Mouse (Mus musculus): ENCODE data around the gene Akna. TPM values are rescaled to one million over a fixed set of nuclear protein-coding genes. Genes with fewer than 3 reads are reported as not detected.

The Akna gene
- polyA plus RNA-seq, 1 experiment from 2014 or later, result 8.3 TPM

GRCm38 (mm10) chr4:63409317-63409907, 6.3 kb upstream of the Akna start:
- 4% methylated on average over 18 of the region's 18 CpGs for WGBS
- Histone ChIP-seq H3K27ac (peak overlapping the region; percentile 48; the same call in 1 of the 2 replicates), H3K36me3 (no peaks in the 10 kb centered on the region), H3K4me2 (peak overlapping the region; percentile 97), H3K9me3 (replicated peaks) (no peaks in the 10 kb centered on the region), H3K4me3 (replicated peaks) (peak overlapping the region; percentile 53), H3K9ac (peak overlapping the region; percentile 34), H3K27me3 (peaks cover 5% of the 10 kb centered on the region; the same call in 1 of the 2 replicates), H3K4me1 (peaks cover 44% of the 10 kb centered on the region)
- no peak for ATAC-seq (replicated peaks; ENCODE audit: low FRiP score)

GRCm38 (mm10) chr4:63408649-63409048, 5.5 kb upstream of the Akna start:
- peak; percentile 41; the same call in 1 of the 2 replicates for ATAC-seq (replicated peaks; ENCODE audit: low FRiP score)
- Histone ChIP-seq H3K4me2 (peak overlapping the region; percentile 97), H3K27ac (no peak overlapping the region; the same call in 1 of the 2 replicates), H3K9me3 (replicated peaks) (no peaks in the 10 kb centered on the region), H3K9ac (no peak overlapping the region), H3K4me1 (peaks cover 52% of the 10 kb centered on the region), H3K27me3 (peaks cover 5% of the 10 kb centered on the region; the same call in 1 of the 2 replicates), H3K36me3 (no peaks in the 10 kb centered on the region), H3K4me3 (replicated peaks) (peak overlapping the region; percentile 53; the same call in 1 of the 2 replicates)
- 6% methylated on average over 8 of the region's 8 CpGs for WGBS

- ATAC-seq (replicated peaks; ENCODE audit: low FRiP score), result no peak
- Histone ChIP-seq H3K9ac (no peak overlapping the region), H3K27ac (no peak overlapping the region; the same call in 1 of the 2 replicates), H3K4me2 (peak overlapping the region; percentile 20; the same call in 1 of the 2 replicates), H3K4me3 (replicated peaks) (no peak overlapping the region), H3K36me3 (no peaks in the 10 kb centered on the region), H3K27me3 (peaks cover 5% of the 10 kb centered on the region; the same call in 1 of the 2 replicates), H3K4me1 (peaks cover 56% of the 10 kb centered on the region), H3K9me3 (replicated peaks) (no peaks in the 10 kb centered on the region)
- 69% methylated on average over 7 of the region's 7 CpGs for WGBS
Measured at GRCm38 (mm10) chr4:63408247-63408646, 5.1 kb upstream of the Akna start.

- peaks cover 72% of the 10 kb centered on the region for H3K4me1 ChIP-seq
- H3K4me3 ChIP-seq (replicated peaks), result no peak overlapping the region
- ATAC-seq (replicated peaks; ENCODE audit: low FRiP score), result no peak
- no peaks in the 10 kb centered on the region for H3K9me3 ChIP-seq (replicated peaks)
- 51% methylated on average over 4 of the region's 4 CpGs for WGBS
- no peak overlapping the region for H3K9ac ChIP-seq
- no peaks in the 10 kb centered on the region for H3K36me3 ChIP-seq
- H3K27me3 ChIP-seq, result peaks cover 5% of the 10 kb centered on the region; the same call in 1 of the 2 replicates
- H3K27ac ChIP-seq, result 0 out of 2 replicates have a peak overlapping the region, but pooled peaks have one; percentile 94
- no peak overlapping the region for H3K4me2 ChIP-seq
Measured at GRCm38 (mm10) chr4:63405683-63406082, 2.5 kb upstream of the Akna start.

- Histone ChIP-seq H3K4me2 (no peak overlapping the region), H3K27me3 (peaks cover 5% of the 10 kb centered on the region; the same call in 1 of the 2 replicates), H3K9ac (no peak overlapping the region), H3K9me3 (replicated peaks) (no peaks in the 10 kb centered on the region), H3K4me3 (replicated peaks) (no peak overlapping the region), H3K36me3 (no peaks in the 10 kb centered on the region), H3K27ac (peak overlapping the region; percentile 94; the same call in 1 of the 2 replicates), H3K4me1 (peaks cover 71% of the 10 kb centered on the region)
- no peak for ATAC-seq (replicated peaks; ENCODE audit: low FRiP score)
- WGBS, result 10% methylated on average over 7 of the region's 7 CpGs
Measured at GRCm38 (mm10) chr4:63405051-63405450, 1.9 kb upstream of the Akna start.

GRCm38 (mm10) chr4:63404205-63404604, 1.1 kb upstream of the Akna start:
- peaks cover 71% of the 10 kb centered on the region for H3K4me1 ChIP-seq
- peaks cover 5% of the 10 kb centered on the region; the same call in 1 of the 2 replicates for H3K27me3 ChIP-seq
- no peaks in the 10 kb centered on the region for H3K36me3 ChIP-seq
- 0 out of 2 replicates have a peak overlapping the region, but pooled peaks have one; percentile 10 for H3K9ac ChIP-seq
- peak overlapping the region; percentile 94 for H3K27ac ChIP-seq
- ATAC-seq (replicated peaks; ENCODE audit: low FRiP score), result no peak
- H3K4me2 ChIP-seq, result peak overlapping the region; percentile 60
- H3K4me3 ChIP-seq (replicated peaks), result no peak overlapping the region
- no peaks in the 10 kb centered on the region for H3K9me3 ChIP-seq (replicated peaks)
- WGBS, result 52% methylated on average over 7 of the region's 7 CpGs

GRCm38 (mm10) chr4:63402558-63402957, 596 bp downstream of the Akna start:
- peak overlapping the region; percentile 94 for H3K27ac ChIP-seq
- H3K9ac ChIP-seq, result peak overlapping the region; percentile 48
- peak overlapping the region; percentile 45 for H3K4me3 ChIP-seq (replicated peaks)
- 18% methylated on average over 6 of the region's 6 CpGs for WGBS
- peak; percentile 1; the same call in 1 of the 2 replicates for ATAC-seq (replicated peaks; ENCODE audit: low FRiP score)
- peaks cover 71% of the 10 kb centered on the region for H3K4me1 ChIP-seq
- peaks cover 6% of the 10 kb centered on the region; the same call in 1 of the 2 replicates for H3K36me3 ChIP-seq
- H3K27me3 ChIP-seq, result no peaks in the 10 kb centered on the region
- H3K4me2 ChIP-seq, result peak overlapping the region; percentile 60
- H3K9me3 ChIP-seq (replicated peaks), result no peaks in the 10 kb centered on the region

GRCm38 (mm10) chr4:63402056-63402455, 1.1 kb downstream of the Akna start:
- WGBS, result 74% methylated on average over 10 of the region's 10 CpGs
- H3K4me1 ChIP-seq, result peaks cover 71% of the 10 kb centered on the region
- H3K36me3 ChIP-seq, result peaks cover 10% of the 10 kb centered on the region; the same call in 1 of the 2 replicates
- no peaks in the 10 kb centered on the region for H3K27me3 ChIP-seq
- no peak for ATAC-seq (replicated peaks; ENCODE audit: low FRiP score)
- H3K4me3 ChIP-seq (replicated peaks), result peak overlapping the region; percentile 45
- no peaks in the 10 kb centered on the region for H3K9me3 ChIP-seq (replicated peaks)
- H3K27ac ChIP-seq, result peak overlapping the region; percentile 94; the same call in 1 of the 2 replicates
- H3K9ac ChIP-seq, result peak overlapping the region; percentile 48; the same call in 1 of the 2 replicates
- peak overlapping the region; percentile 60 for H3K4me2 ChIP-seq

GRCm38 (mm10) chr4:63401620-63402019, 1.5 kb downstream of the Akna start:
- Histone ChIP-seq H3K36me3 (peaks cover 12% of the 10 kb centered on the region), H3K27ac (no peak overlapping the region), H3K4me2 (peak overlapping the region; percentile 60), H3K9ac (no peak overlapping the region), H3K9me3 (replicated peaks) (no peaks in the 10 kb centered on the region), H3K27me3 (no peaks in the 10 kb centered on the region), H3K4me3 (replicated peaks) (no peak overlapping the region), H3K4me1 (peaks cover 71% of the 10 kb centered on the region)
- WGBS, result 59% methylated on average over 6 of the region's 6 CpGs
- no peak for ATAC-seq (replicated peaks; ENCODE audit: low FRiP score)

- H3K27me3 ChIP-seq, result no peaks in the 10 kb centered on the region
Measured at GRCm38 (mm10) chr4:63400541-63401306, 2.4 kb downstream of the Akna start.

GRCm38 (mm10) chr4:63399691-63400270, 3.4 kb downstream of the Akna start:
- Histone ChIP-seq H3K36me3 (peaks cover 24% of the 10 kb centered on the region), H3K27me3 (no peaks in the 10 kb centered on the region), H3K4me2 (no peak overlapping the region), H3K4me3 (replicated peaks) (no peak overlapping the region), H3K9me3 (replicated peaks) (no peaks in the 10 kb centered on the region), H3K9ac (no peak overlapping the region), H3K4me1 (peaks cover 60% of the 10 kb centered on the region), H3K27ac (peak overlapping the region; percentile 61)
- no peak for ATAC-seq (replicated peaks; ENCODE audit: low FRiP score)
- 55% methylated on average over 8 of the region's 8 CpGs for WGBS

More at GRCm38 (mm10) chr4:63400541-63401306, 2.4 kb downstream of the Akna start:
- WGBS, result 80% methylated on average over 18 of the region's 18 CpGs
- Histone ChIP-seq H3K9me3 (replicated peaks) (no peaks in the 10 kb centered on the region), H3K4me1 (peaks cover 69% of the 10 kb centered on the region), H3K9ac (no peak overlapping the region), H3K36me3 (peaks cover 17% of the 10 kb centered on the region), H3K27ac (no peak overlapping the region), H3K4me2 (no peak overlapping the region; the same call in 1 of the 2 replicates), H3K4me3 (replicated peaks) (no peak overlapping the region)
- no peak for ATAC-seq (replicated peaks; ENCODE audit: low FRiP score)
